Mouse (Mus musculus): ENCODE results near the gene Tex2.

GRCm38 (mm10) chr11:106536253-106536912 lies 76.8 kb downstream of the Tex2 start:
- no peak for TF ChIP-seq POLR2A (IDR thresholded peaks at IDR 0.05; ENCODE audit: control insufficient read depth, extremely low read depth, insufficient read depth, low read length, poor library complexity)
- TF ChIP-seq CTCF (IDR thresholded peaks at IDR 0.05; ENCODE audit: borderline replicate concordance, control insufficient read depth, extremely low read depth, insufficient read depth, low read length, poor library complexity) = no peak

Data from thymus, adult 2 months (tissue).